Mouse (Mus musculus) adipocyte (in vitro differentiated cells): Measurements from ENCODE around the gene Gnai1.

Source experiments
- DNase-seq: peaks from one replicate; pipeline ENCODE4 v3.0.0-alpha.2; 2016; ENCODE audit warnings: low spot score

The Gnai1 gene

DNA sequence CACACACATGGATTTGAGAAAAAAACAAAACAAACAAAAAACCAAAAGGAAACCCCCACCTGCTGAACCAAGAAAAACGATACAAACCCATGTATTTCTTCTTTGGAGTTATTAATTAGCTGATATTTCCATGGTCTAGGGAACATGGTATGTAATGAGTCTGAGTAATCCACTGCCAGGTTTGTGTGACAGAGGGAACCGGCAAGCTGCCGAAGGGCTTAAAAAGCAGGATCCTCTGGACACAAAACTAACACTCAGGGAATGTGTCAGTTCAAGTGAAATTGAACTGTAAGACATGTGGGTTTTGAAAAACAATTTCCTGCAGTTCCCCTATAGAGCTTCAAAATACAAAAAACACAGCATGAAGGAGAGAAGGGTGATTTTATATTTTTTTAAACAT lies 72.1 kb downstream of the Gnai1 start:
- no peak for DNase-seq

- no peak for DNase-seq
These were observed 78.1 kb downstream of the Gnai1 start for GRCm38 (mm10) chr5:18282095-18282494.

DNA sequence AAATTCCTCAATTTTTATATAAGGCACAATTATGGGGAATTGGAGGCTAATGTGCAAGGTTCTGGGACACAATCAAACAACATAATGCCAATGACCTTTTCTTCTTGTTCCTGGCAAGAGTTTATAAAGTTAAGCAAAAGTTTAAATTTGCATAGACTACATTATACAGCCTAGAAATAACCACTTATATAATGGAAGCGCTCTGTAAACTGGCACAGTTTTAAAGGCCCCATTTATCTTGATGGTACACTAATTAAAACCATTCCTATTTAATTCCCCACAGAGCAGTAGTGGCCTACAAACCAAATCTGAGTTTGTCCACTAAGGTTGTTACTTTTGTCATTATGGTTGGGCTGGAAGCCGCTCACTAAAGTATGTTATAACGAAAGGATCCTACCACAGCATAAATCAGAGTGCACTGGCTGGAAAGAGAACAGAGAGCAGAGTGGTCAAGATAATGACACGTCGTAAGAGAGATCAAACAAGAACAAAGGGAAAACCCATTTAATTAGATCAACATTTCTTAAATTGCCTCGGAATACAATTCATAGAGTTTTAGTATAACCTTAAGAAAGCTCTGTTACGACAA lies 85.7 kb downstream of the Gnai1 start:
- no peak for DNase-seq

DNA sequence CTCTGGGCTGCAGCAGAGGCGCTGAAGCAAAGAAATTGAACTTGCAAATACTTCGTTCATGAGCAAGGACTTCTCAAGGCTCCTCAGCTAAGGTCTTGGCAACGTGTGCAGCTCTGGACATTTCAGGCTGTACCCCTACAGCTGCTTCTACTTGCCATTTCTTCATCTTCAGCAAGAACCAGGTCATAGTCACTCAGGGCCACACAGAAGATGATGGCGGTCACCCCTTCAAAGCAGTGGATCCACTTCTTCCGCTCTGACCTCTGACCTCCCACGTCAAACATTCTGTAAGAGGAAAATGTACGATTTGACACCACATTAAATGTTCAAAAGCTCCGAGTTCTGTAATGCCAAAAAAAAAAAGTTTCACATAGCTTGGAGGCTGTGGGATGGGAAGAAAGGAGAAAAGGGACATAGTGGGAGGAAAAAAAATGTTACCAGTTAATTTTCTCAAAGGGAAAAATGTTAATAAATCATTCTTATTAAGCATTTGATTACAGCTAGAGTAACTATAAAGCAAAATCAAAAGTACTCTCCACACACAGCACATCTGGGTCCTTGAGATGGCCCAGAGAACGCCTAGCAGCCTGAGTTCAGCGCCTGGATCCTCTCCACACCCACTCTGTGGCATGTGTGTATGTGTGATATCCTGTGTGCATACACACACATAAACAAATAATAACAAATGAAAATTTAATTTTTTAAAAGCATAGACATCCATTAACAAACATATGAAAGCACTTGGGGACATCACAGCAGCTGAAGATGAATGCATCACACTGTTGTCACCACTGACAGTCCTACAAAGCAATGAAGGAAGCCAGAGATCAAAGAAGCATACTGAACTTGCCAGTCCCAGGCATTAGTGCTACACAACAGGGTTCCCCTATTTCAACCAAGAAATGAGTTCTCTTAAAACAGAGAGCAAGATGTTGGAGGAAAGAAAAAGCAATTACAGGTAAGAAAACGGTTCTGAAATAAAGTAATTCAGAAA lies 86.6 kb downstream of the Gnai1 start:
- no peak for DNase-seq

GRCm38 (mm10) chr5:18250379-18251017 lies 109.7 kb downstream of the Gnai1 start:
- DNase-seq: no peak

- DNase-seq: no peak
These were observed 111.0 kb downstream of the Gnai1 start for GRCm38 (mm10) chr5:18249132-18249531.

DNA sequence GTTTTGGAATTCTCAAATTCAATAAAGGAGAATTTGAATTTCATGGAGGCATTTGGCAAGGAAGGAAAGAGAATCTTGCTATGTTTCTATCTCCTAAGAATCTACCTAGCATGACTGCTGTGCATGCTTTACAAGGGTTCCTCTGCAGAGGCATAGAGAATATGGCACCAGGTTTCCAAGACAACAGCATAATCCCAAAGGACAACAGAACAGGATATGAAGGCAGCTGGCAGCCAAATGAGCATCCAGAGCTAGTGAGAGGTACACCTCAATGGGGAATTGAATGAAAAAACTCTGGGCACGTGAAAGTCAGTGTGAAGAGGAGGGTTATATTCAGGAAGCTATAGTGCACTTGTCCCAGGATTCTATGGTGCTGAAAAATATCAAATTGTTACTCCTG lies 130.8 kb downstream of the Gnai1 start:
- DNase-seq: no peak

DNA sequence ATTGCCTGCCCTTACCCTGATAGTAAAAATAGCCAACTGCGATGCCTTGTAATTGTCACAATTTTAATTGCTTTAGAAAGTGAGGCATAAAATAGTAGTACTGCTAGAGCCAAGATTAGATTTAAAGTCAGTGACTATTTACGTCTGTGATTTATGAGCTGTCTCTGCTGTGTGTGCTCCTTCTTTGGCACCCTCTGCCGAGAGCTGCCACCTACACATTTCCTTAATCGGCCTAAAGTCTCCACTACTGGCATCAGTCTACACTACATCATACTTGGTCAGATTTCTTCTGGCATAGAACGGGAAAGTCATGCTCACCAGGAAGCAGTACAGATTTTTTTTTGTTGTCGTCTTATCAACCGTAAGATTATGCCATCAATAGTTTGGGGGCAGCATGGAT lies 131.3 kb downstream of the Gnai1 start:
- DNase-seq: no peak

- DNase-seq: no peak
These were observed 139.3 kb downstream of the Gnai1 start for GRCm38 (mm10) chr5:18220873-18221272.

- DNase-seq: no peak
These were observed 141.9 kb downstream of the Gnai1 start for GRCm38 (mm10) chr5:18218292-18218691.

- DNase-seq: no peak
These were observed 142.3 kb downstream of the Gnai1 start for GRCm38 (mm10) chr5:18217856-18218255.
